Mouse (Mus musculus) lung, embryonic 14.5 days (tissue): Measurements from ENCODE around the gene Pih1d1. TPM values are rescaled to one million over a fixed set of nuclear protein-coding genes. Genes with fewer than 3 reads are reported as not detected.

Experiments used
- ATAC-seq: fragments of 200-750 bp; cut with Nextera tagmentation; 2 replicates; pipeline ENCODE4 v1.8.0; 2017; ENCODE audit warnings: mild to moderate bottlenecking, moderate TSS enrichment, moderate library complexity; ENCODE audit not compliant: insufficient read depth
- DNase-seq: peaks from one replicate; pipeline ENCODE4 v3.0.0-alpha.2; 2015
- H3K27ac ChIP-seq: fragments of 300-500 bp; sonication (generic); 2 replicates; pipeline ENCODE4 v1.5.1; 2014; ENCODE audit warnings: low read depth, mild to moderate bottlenecking, moderate library complexity
- H3K27me3 ChIP-seq: fragments of 300-500 bp; sonication (generic); 2 replicates; pipeline ENCODE4 v1.6.1; 2014; ENCODE audit warnings: low read length, control low read depth; ENCODE audit not compliant: insufficient read depth
- H3K36me3 ChIP-seq: fragments of 300-500 bp; sonication (generic); 2 replicates; pipeline ENCODE4 v1.6.1; 2014; ENCODE audit warnings: control low read depth; ENCODE audit not compliant: insufficient read depth
- H3K4me1 ChIP-seq: fragments of 300-500 bp; sonication (generic); 2 replicates; pipeline ENCODE4 v1.6.1; 2014; ENCODE audit warnings: antibody characterized with exemption, control low read depth; ENCODE audit not compliant: insufficient read depth
- H3K4me2 ChIP-seq: fragments of 300-500 bp; sonication (generic); 2 replicates; pipeline ENCODE4 v1.6.1; 2014; ENCODE audit warnings: mild to moderate bottlenecking
- H3K4me3 ChIP-seq: fragments of 300-500 bp; sonication (generic); 2 replicates; pipeline ENCODE4 v1.5.1; 2014; ENCODE audit warnings: low read depth, low read length
- H3K9ac ChIP-seq: fragments of 300-500 bp; sonication (generic); 2 replicates; pipeline ENCODE4 v1.6.1; 2014
- H3K9me3 ChIP-seq: fragments of 300-500 bp; sonication (generic); 2 replicates; pipeline ENCODE4 v1.6.1; 2016; ENCODE audit warnings: low read depth, low read length, control low read depth
- CTCF ChIP-seq: IDR thresholded peaks from 2 replicates; pipeline ENCODE4 v1.5.1; 2016; ENCODE audit warnings: antibody characterized with exemption, low read depth
- WGBS: fragments of 180-500 bp; shearing (Covaris S2); extraction: QIAGEN DNeasy Blood & Tissue Kit; methylation state at CpG from one replicate; pipeline ENCODE4 v1.1.7; 2014; 5-methylcytosine and 5-hydroxymethylcytosine counted together
- polyA plus RNA-seq: library from polyadenylated mRNA; unstranded; fragments of >200 nt; fragmentation: Nextera tagmentation; extraction: Ambion mirVana; gene quantifications from 2 replicates; pipeline ENCODE4 v1.2.1, GENCODE M21; 2014

The Pih1d1 gene
- polyA plus RNA-seq, 1 experiment from 2014 or later = 112 TPM

GRCm38 (mm10) chr7:45139904-45140723 is 14.0 kb upstream of the Pih1d1 start:
- Histone ChIP-seq H3K27me3 (peaks cover 2% of the 10 kb centered on the region; the same call in 1 of the 2 replicates), H3K4me2 (no peak overlapping the region), H3K4me3 (no peak overlapping the region), H3K9ac (no peak overlapping the region), H3K4me1 (no peaks in the 10 kb centered on the region), H3K27ac (no peak overlapping the region), H3K36me3 (peaks cover 34% of the 10 kb centered on the region; the same call in 1 of the 2 replicates), H3K9me3 (no peaks in the 10 kb centered on the region)
- ATAC-seq = no peak
- 68% methylated on average over 8 of the region's 8 CpGs for WGBS
- no peak for DNase-seq
- TF ChIP-seq CTCF = no peak

DNA sequence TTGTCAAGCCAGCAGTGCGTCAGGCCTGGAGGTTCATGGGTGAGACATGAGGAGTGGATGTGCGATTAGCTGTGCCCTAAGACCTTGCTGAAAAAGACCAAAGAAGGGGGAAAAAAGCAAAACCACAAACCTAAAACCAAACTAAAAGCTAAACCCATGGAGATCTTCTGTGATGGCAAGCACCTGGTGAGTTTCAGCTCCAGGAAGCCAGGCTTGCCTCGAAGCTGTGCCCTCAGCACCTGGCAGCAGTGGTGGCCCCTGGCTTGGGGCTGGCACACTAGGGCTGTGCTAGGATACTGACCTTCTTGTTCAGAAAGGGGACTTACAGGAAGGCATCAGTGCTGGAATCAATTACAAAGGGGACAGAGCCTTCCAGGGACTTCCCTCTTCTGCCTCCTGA is 12.8 kb upstream of the Pih1d1 start:
- H3K9ac ChIP-seq = no peak overlapping the region
- peaks cover 46% of the 10 kb centered on the region; the same call in 1 of the 2 replicates for H3K36me3 ChIP-seq
- DNase-seq (no peak), ATAC-seq (no peak)
- TF ChIP-seq CTCF = no peak
- no peaks in the 10 kb centered on the region for H3K27me3 ChIP-seq
- no peaks in the 10 kb centered on the region for H3K4me1 ChIP-seq
- H3K9me3 ChIP-seq = no peaks in the 10 kb centered on the region
- H3K27ac ChIP-seq = no peak overlapping the region
- H3K4me2 ChIP-seq = no peak overlapping the region
- 83% methylated on average over 3 of the region's 3 CpGs for WGBS
- H3K4me3 ChIP-seq = no peak overlapping the region

DNA sequence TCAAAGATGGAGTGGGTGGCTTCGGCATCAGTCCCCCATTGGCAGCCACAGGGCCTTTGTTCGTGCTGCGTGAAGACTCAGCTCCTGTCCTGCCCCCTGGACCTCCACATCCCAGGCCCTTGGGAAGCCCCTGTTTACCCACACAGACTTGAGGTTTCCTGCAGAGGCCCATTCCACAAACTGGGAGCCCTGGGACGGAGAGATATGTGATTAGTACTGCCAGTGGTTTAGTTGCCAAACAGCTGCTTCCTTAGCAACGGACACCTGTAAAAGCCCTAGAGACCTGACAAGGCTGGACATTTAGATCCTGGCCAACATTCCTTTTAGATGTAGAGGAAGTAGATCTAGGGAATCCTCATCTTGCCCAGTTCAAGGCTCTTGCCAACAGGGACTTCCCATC is 12.2 kb upstream of the Pih1d1 start:
- 83% methylated on average over 5 of the region's 5 CpGs for WGBS
- TF ChIP-seq CTCF = no peak

DNA sequence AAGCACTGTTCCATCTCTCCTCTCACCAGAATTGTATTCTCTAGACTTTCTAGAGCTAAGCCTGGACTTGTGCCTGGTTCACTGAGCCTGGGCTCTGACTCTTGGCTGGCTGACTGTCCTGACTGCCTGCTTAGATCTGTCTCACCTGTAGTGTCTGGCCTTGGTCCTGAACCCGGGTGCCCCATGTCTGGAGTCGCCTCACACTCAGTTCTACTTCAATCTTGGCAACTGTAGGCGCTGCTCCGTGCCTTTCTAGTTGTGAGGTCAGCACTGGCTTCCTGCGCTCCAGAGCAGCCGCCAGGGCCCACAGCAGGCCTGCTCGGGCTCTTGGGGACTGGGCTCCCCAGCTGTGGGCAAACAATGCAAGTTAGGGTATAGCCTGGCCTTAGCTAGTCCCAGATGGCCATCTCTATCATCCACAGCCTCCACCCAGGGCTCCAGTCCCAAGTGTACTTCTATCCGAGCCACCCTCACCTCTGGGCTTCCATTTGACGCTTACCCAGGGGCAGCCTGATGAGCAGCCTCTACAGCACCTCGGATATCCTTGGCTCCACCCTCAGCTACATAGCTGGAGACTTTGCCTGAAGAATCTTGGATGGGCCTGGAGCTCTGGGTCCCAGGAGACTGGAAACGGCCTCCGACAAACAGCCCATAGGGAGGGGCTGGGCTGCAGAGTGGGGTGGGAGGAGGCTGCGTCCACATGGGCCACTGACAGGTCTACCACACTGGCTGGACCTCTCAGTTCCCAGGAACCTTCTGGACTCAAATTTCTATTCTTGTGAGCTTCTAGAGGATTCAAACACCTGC is 9.5 kb upstream of the Pih1d1 start:
- no peak overlapping the region for H3K27ac ChIP-seq
- no peak overlapping the region for H3K4me3 ChIP-seq
- H3K9me3 ChIP-seq = no peaks in the 10 kb centered on the region
- no peaks in the 10 kb centered on the region for H3K4me1 ChIP-seq
- DNase-seq (no peak), ATAC-seq (no peak)
- no peak for TF ChIP-seq CTCF
- no peak overlapping the region for H3K4me2 ChIP-seq
- peaks cover 64% of the 10 kb centered on the region; the same call in 1 of the 2 replicates for H3K36me3 ChIP-seq
- no peak overlapping the region for H3K9ac ChIP-seq
- H3K27me3 ChIP-seq = no peaks in the 10 kb centered on the region
- WGBS = 78% methylated on average over 13 of the region's 13 CpGs

More for the DNA sequence above, 12.2 kb upstream of the Pih1d1 start:
- Histone ChIP-seq H3K27me3 (no peaks in the 10 kb centered on the region), H3K9me3 (no peaks in the 10 kb centered on the region), H3K9ac (no peak overlapping the region), H3K4me1 (no peaks in the 10 kb centered on the region), H3K27ac (no peak overlapping the region), H3K4me3 (no peak overlapping the region), H3K36me3 (peaks cover 48% of the 10 kb centered on the region; the same call in 1 of the 2 replicates), H3K4me2 (no peak overlapping the region)
- DNase-seq (no peak), ATAC-seq (no peak)

DNA sequence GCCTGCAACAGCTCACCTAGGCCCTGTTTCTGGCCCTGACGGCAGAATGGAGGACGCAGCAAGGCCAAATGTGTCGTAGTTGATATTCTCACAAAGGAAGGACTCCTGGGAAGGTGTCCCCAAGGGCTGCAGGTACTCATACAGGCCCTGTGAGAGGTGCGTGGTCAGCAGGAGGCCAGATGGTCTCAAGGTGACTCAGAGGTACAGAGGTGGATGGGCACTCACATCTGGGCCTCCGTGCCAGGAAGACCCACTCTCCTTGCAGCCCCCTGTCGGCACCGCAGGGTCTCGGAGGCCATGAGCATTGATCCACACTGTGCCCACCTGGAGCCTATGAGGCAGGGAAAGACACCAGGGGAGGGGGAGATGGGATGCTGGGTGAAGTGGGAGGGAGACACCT is 8.6 kb upstream of the Pih1d1 start:
- peaks cover 64% of the 10 kb centered on the region; the same call in 1 of the 2 replicates for H3K36me3 ChIP-seq
- H3K9ac ChIP-seq = no peak overlapping the region
- H3K4me2 ChIP-seq = no peak overlapping the region
- H3K27ac ChIP-seq = no peak overlapping the region
- no peak for ATAC-seq
- H3K4me3 ChIP-seq = no peak overlapping the region
- DNase-seq = no peak
- H3K4me1 ChIP-seq = peaks cover 7% of the 10 kb centered on the region
- no peak for TF ChIP-seq CTCF
- WGBS = 92% methylated on average over 8 of the region's 8 CpGs
- H3K9me3 ChIP-seq = no peaks in the 10 kb centered on the region
- H3K27me3 ChIP-seq = no peaks in the 10 kb centered on the region

DNA sequence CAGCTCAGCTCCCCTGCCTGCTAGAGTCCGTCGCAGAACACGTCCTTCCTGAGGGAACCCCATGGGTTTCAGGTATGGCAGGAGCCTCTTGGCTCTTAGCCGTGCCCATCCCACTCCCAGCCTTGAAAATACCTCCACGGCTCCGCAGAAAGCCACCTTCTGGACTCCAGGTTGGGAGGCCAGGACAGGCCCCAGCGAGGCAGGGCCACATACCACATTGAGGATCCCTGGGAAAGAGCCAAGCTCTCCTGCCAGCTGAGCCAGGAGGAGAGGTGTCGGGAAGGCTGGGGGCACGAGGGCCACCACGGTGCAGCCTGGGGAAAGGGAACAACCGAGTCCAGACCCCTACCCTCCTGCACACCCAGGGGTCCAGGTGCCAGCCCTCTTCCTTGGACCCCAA is 6.8 kb upstream of the Pih1d1 start:
- H3K4me3 ChIP-seq = no peak overlapping the region
- no peak for TF ChIP-seq CTCF
- no peak overlapping the region for H3K27ac ChIP-seq
- ATAC-seq (no peak), DNase-seq (no peak)
- H3K4me2 ChIP-seq = no peak overlapping the region
- peaks cover 19% of the 10 kb centered on the region for H3K4me1 ChIP-seq
- no peaks in the 10 kb centered on the region for H3K27me3 ChIP-seq
- peaks cover 53% of the 10 kb centered on the region; the same call in 1 of the 2 replicates for H3K36me3 ChIP-seq
- H3K9ac ChIP-seq = no peak overlapping the region
- H3K9me3 ChIP-seq = no peaks in the 10 kb centered on the region
- WGBS = 90% methylated on average over 11 of the region's 11 CpGs

- Histone ChIP-seq H3K9ac (no peak overlapping the region), H3K4me2 (no peak overlapping the region), H3K27ac (no peak overlapping the region), H3K27me3 (no peaks in the 10 kb centered on the region), H3K4me1 (peaks cover 19% of the 10 kb centered on the region), H3K4me3 (no peak overlapping the region), H3K9me3 (no peaks in the 10 kb centered on the region), H3K36me3 (peaks cover 47% of the 10 kb centered on the region; the same call in 1 of the 2 replicates)
- ATAC-seq (no peak), DNase-seq (no peak)
- no peak for TF ChIP-seq CTCF
- whole genome bisulfite sequencing = 74% methylated on average over 11 of the region's 11 CpGs
Measured at GRCm38 (mm10) chr7:45147899-45148298, 6.2 kb upstream of the Pih1d1 start.
